Mouse (Mus musculus): ENCODE results near the gene Mea1.

Gene Mea1

DNA sequence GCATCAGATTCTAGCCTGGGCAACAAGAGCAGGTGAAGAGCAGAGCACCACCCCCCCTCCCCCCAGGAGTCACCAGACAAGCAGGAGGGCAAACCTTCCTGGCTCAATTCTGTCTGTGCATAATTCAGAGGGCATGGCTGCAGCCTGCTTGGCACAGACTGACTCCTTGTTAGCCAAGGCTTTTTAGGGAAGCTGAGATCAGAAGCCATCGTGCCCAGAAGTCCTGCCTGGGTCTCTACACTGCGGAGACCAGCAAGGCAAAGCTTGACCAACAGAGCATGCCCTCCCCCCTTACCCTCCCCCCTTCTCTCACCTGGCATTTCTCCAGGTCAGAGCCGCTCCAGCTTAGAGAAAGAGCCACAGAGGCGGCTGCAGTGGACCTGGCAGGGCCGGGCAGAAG lies 15.9 kb upstream of the Mea1 start:
- in situ Hi-C loops (cut with MboI; ENCODE audit: unreplicated experiment in 2 of 2), result no loop called here

DNA sequence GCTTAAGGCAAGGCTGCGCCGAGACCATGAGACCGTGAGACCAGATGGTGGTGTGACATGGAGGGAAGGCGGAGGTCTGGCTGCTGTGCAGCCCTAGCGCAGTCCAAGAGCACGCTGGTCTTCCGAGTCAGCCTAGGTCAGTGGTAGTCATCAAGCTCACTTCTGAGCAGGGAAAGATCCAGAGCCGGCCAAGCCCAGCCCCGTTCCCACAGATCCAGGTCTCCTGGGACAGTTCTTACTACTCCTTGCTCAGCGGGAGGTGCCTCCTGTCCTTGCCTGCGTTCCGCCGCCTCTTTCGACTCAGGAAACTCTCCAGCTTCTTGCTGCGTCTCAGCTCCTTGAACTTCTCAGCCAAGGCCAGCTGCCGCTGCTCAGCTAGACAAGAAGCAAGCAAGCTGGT lies 10.9 kb upstream of the Mea1 start:
- in situ Hi-C loops (cut with MboI; ENCODE audit: unreplicated experiment in 2 of 2), result no loop called here

DNA sequence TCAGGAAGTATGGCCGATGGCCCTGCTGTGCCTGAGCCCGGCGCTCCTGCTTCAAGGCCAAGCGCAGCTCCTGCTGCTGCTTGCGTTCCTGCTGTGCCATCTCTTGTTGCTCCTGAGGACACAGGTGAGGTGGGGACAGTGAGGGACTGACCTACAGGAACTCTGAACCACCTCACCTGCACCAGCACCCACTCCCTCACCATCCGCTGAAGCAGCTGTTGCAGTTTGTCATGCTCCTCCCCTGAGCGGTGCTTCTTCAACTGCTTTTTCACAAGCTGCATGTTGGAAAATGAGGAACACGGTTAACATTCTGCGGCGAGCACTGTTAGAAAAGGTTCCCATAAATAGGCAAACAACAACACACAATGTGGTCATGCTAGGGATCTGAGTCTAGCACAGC lies 8.7 kb upstream of the Mea1 start:
- in situ Hi-C loops (cut with MboI; ENCODE audit: unreplicated experiment in 2 of 2), result no loop called here

DNA sequence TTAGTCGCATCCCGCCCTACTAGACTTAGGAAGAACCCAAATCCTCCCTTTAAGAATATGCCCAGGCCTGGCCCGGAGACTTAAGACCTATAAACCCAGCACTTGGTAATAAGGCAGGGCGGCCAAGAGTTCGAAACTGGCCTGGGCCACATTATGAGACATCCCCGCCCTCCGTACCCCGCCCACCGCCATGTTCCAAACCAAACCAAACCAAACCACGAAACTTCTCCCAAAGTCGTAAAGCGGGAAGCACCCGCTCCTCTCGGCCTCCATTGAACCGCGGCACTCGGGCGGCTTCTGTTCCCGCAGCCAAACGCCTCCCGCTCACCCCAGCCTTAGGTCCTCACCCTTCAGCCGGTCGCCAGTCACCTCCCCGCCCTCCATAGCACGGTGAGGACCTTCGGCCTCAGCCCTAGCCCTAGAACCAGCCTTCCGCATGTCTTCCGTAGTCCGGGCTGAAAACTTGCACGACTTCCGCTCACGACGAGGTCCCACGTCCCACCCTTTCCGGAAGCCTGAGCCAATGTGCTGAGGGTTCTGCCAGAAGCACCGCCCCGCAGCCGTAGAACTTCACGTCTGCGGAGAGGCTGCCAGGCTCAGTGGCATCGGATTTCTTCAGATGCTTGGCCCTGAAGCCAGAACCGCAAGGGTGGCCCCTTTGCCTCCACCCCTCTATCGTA lies 4.6 kb upstream of the Mea1 start, which contains the start of gene Rrp36:
Gene Rrp36, minus strand, starts transcription at position 503 of the 680 bp plus-strand sequence.
- in situ Hi-C loops (cut with MboI; ENCODE audit: unreplicated experiment in 2 of 2), result no loop called here

GRCm38 (mm10) chr17:46674530-46675283 lies 3.9 kb upstream of the Mea1 start:
- in situ Hi-C loops (cut with MboI; ENCODE audit: unreplicated experiment in 2 of 2), result no loop called here

GRCm38 (mm10) chr17:46678911-46679310 lies 318 bp downstream of the Mea1 start:
- in situ Hi-C loops (cut with MboI; ENCODE audit: unreplicated experiment in 2 of 2), result no loop called here

- in situ Hi-C loops (cut with MboI; ENCODE audit: unreplicated experiment in 2 of 2), result no loop called here
These were observed 1.5 kb downstream of the Mea1 start for GRCm38 (mm10) chr17:46679843-46680759.

- in situ Hi-C loops (cut with MboI; ENCODE audit: unreplicated experiment in 2 of 2), result no loop called here
These were observed 2.3 kb downstream of the Mea1 start, which contains the start of gene Klhdc3 for GRCm38 (mm10) chr17:46680760-46681373. Gene Klhdc3 (minus strand): TSS chr17:46680914.

DNA sequence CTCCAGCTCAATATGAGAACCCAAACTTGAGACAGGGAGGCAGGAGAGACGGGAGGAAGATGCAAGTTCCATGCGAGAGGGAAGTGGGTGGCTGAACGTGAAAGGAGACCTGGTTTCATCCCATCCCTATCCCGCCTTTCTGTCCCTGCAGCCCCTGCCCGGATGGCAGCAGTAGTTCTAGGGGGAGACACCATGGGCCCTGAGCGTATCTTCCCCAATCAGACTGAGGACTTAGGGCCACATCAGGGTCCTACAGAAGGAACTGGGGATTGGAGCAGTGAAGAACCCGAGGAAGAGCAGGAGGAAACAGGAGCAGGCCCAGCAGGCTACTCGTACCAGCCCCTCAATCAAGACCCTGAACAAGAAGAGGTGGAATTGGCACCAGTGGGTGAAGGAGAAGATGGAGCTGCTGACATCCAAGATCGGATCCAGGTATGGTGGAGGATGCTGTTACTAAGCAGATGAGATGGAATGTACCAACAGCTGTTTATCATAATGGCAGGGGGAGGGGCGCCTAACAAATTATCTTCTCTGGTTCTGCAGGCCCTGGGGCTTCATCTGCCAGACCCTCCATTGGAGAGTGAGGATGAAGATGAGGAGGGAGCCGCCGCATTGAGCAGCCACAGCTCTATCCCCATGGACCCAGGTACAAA lies 3.0 kb downstream of the Mea1 start:
- in situ Hi-C loops (cut with MboI; ENCODE audit: unreplicated experiment in 2 of 2), result no loop called here

GRCm38 (mm10) chr17:46682654-46683389 lies 4.2 kb downstream of the Mea1 start:
- in situ Hi-C loops (cut with MboI; ENCODE audit: unreplicated experiment in 2 of 2), result no loop called here

DNA sequence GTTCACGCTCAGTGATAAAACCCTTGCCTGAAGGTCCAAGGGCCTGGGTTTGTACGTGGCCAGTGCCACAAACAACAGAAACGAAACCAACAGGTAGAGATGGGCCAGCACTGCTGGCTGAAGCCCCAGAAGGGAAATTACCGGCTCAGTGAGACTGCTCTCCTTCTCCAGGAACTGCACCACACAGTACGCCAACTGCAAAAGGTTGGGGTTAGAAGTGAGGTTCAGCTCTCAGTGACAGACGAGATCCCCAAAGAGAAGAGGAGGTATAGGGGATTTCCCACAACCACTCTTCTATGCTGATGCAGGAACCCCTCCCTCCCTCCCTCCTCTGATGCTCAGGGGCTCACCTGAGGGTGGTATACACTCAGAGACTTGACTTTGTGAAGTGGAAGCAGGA lies 7.3 kb downstream of the Mea1 start:
- in situ Hi-C loops (cut with MboI; ENCODE audit: unreplicated experiment in 2 of 2), result no loop called here

DNA sequence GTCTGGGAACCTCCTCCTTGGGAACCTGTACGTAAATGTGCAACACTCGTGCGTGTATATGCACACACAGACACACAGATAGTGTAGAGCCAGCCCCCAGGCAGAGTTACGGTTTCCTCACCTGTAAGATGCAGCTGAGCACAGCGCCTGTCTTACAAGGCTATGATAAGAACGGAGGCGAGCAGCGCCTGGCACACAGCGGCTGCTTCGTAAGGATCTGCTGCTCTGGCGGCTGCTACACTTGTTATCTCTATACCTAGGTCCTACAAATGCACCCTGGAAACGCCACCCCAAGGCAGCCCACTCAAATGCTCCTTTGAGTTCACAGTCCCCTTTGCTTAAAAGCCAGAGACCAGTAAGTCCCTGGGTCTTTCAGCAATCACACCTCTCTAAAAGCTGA lies 12.1 kb downstream of the Mea1 start:
- in situ Hi-C loops (cut with MboI; ENCODE audit: unreplicated experiment in 2 of 2), result no loop called here

GRCm38 (mm10) chr17:46691390-46691789 lies 12.8 kb downstream of the Mea1 start:
- in situ Hi-C loops (cut with MboI; ENCODE audit: unreplicated experiment in 2 of 2), result no loop called here

DNA sequence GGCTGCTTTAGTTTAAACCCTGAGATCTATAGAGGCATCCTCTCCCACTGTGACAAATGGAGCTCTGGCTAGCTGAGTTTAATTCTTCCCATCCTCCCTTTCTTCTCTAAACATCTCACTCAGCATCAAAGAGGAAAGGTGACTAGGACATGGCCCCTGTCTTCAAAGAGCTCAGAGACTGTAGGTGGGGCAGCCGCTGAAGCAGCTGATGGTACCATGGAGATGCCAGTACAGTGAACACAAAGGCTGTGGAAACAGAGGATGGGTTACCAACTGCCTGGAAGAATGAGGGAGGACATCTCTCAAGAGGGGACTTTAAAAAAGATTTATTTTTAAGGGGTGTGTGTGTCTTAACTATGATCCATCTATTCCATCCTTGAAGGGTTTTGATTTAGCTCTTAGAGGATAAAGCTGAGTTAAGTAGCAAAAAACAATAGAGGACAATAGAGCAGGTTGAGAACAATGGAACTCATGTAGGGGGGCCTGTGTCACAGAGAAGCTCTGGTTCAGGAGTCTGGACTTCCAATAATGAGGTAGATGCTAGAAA lies 16.0 kb downstream of the Mea1 start:
- in situ Hi-C loops (cut with MboI; ENCODE audit: unreplicated experiment in 2 of 2), result no loop called here

DNA sequence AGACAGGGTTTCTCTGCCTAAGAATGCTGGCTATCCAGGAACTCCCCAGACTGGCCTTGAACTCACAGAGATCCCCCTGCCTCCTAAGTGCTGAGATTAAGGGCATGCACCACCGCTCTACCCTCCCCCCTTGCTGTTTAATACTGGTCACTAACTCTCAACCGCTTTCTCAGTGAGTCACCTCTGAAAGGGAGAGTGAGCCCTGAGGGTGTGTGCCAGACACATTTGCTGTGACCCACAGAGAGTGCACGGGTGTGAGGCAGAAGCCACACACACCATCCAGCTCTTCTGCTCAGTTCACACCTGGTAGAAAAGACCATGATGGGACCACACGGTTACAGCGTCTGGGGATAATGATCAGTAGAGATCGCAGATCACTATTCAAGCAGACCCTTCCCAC lies 19.9 kb downstream of the Mea1 start:
- in situ Hi-C loops (cut with MboI; ENCODE audit: unreplicated experiment in 2 of 2), result no loop called here

DNA sequence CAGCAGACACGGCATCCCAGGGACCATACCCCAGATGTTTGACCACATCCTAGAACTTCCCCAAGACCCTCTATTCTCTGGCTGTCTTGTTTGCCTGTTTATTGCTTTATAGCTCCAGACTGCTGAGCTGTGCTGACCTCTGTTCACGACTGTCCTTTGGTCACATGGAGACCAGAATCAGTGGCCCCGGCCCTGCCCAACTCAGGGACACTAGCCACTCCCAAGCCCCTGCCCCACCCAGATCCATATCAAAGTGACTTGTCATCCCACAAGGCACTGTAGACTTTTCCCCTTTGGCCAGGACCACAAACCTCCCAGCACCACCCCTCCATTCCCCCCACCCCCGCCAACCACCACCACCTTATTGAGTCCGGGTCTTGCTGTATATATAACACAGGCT lies 20.7 kb downstream of the Mea1 start:
- in situ Hi-C loops (cut with MboI; ENCODE audit: unreplicated experiment in 2 of 2), result no loop called here

DNA sequence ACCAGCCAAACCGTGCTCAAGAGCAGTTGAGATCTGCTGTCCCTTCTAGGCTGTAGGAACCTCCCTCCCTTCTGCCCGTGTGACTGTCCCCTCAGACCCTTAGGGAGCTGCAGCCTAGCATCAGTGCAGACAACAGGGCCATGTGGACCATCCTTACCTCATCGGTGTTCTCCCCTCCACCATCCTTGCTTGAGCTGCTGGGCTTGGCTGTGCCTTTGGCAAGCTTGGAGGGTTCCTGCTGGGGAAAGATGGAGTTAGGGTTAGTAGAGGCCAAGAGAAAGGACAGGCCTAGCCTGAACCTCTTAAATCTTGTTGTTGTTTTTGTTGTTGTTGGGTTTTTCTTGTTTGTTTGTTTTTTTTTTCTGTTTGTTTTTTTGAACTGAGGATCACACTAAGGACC lies 21.3 kb downstream of the Mea1 start:
- in situ Hi-C loops (cut with MboI; ENCODE audit: unreplicated experiment in 2 of 2), result no loop called here

DNA sequence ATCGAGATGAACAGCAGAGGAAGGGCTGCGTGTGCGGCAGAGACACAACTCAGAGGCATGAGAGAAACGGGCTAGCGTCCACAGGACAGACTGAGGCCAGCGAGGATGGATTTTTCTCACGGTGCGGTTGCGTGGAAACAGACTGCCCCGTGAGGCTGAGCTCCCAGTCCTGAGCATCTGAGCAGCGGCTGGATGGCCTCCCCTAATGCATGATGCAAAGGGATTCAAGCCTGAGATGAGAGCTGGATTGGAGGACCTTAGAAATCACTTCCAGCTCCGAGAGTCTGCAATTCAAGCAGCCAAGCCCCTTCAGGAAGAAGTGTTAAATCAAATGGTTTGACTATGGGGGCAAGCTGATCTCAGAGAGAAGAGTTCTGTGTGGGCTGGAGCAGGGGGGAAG lies 22.9 kb downstream of the Mea1 start:
- in situ Hi-C loops (cut with MboI; ENCODE audit: unreplicated experiment in 2 of 2), result no loop called here

DNA sequence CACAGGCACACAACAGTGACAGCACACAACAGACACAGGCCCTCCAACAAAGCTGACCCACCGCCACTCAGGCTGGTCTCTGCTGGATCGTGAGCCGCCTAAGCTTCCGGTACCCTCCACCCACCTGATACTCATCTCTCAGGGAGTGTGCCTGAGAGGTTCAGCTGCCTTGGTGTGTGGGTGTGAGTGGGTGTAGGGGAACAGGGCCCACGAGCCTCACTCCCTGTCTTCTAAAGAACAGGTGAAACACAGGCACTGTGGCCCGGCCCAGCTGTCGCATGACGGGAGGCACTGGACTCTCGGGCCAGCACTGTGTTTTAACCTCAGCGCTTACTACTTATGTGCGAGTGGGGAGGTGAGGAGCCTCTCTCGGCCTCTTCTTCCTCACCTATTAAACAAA lies 23.5 kb downstream of the Mea1 start:
- in situ Hi-C loops (cut with MboI; ENCODE audit: unreplicated experiment in 2 of 2), result no loop called here
